Mouse (Mus musculus): Measurements from ENCODE around the gene Dnajb13.

- TF ChIP-seq POLR2A (IDR thresholded peaks at IDR 0.05; ENCODE audit: borderline replicate concordance, extremely low read depth, low read depth, low read length) (no peak), CTCF (IDR thresholded peaks at IDR 0.05; ENCODE audit: insufficient read depth, low read length) (no peak)
Observed at GRCm38 (mm10) chr7:100484493-100484892, 30.3 kb downstream of the Dnajb13 start.

Data from lung, adult 2 months (tissue).